Mouse (Mus musculus) frontal cortex, postnatal 14 days (tissue): ENCODE data around the gene Tlr4.

Experiments used
- DNase-seq, 2 experiments: peaks; one replicate each; pipeline ENCODE4 v3.0.0; 2022; ENCODE audit warnings: low spot score in 2 of 2

The Tlr4 gene

GRCm38 (mm10) chr4:66900126-66900525 is 72.7 kb downstream of the Tlr4 start:
- DNase-seq, result no peak

DNA sequence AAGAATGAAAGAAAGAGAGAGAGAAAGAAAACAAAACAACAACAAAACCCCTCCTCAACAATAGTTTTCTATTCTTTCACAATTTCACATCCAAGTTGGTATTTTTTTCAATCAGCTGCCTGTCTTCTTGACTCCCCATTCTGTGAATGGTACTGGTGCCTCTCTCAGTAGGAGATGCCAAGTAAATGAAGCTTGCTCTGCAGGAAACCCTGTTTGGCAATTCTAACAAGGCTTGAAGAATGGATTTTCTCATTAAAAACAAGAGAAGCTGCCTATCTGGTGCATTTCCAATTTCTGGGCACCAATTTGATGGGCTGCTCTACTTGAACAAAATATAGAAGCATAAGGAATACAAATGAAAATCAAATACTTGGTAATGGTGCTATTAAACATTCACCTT is 74.1 kb downstream of the Tlr4 start:
- no peak for DNase-seq

DNA sequence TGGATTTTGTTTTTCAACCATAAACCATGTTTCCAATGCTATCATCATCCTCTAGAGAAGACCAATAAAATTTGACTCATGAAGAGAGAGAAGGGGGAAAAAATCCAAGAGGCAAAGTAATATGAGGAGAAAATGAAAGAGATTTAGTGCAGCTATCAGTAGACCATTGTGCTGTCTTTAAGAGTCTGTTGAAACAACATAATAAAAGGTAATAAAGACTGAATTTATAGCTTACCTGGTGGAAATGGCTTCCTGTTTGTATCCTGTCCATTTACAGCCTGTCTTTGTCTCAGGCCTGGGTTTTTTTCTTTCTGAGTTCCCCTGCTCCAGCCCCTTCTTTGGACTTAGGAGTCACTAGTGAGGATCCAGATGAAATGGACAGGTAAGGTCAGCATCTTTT is 81.0 kb downstream of the Tlr4 start:
- DNase-seq, result no peak

DNA sequence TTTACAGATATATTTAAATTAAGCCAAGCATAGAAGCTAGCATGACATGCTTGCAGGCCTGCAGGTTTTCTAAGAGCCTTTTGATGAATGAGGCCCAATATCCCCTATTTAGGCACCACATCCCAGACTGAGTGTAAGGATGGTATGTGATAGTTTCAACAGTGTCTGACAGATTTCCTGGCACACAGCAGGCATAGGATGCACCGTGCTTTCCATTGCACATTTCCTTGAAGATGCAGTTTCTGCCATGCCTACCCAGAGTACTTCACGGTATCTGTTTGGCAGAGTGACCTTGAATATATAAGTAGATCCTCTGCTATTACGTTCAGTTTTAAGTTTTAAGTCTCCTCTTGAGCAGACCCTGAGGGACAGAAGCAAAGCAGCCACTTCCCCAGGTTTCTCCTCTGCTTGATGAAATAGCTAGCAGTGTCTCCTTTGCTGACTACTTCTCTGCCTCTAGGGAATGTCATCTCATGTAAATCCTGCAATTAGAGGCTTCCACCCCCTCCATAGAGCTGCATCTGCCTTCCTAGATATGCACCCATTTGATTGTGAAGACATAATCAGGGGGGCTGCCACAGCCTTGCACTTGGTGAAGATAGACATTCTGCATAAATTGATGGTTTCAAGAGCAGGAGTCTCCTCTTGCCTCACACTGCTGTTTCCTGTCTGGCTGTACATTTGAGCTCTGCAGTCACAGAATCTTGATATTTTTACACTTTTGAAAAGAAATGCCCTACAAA is 92.4 kb downstream of the Tlr4 start:
- no peak for DNase-seq

DNA sequence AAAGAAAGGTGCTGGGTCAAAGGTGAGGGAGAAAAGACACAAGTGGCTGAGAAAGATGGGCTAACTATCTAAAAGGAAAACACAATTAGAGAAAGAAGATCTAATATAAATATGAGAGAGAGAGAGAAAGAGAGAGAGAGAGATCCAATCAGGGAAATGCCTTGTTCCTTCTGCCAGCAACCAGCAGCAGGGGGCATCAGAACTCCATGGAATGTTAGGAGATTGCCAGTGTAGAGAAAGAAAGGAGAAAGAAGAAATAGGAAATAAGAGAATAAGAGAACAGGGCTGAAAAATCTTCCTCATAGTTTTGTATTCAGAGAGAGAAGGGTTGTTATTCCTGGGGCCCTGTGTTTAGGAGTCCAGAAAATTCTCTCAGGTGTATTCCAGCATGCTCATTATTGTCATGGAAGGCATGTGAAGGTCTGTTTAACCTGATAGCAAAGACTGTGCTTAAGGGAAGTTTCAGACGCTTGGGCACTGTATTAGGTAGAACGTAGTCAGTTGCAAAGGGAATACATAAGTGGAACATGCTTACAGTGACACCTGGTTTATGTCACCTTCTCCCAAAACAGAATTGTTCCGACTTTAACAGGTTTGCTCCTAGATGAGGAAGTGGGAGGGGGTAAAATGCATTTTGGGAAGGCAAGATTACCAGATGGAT is 96.4 kb downstream of the Tlr4 start:
- DNase-seq, result peak; percentile 13 to 65

DNA sequence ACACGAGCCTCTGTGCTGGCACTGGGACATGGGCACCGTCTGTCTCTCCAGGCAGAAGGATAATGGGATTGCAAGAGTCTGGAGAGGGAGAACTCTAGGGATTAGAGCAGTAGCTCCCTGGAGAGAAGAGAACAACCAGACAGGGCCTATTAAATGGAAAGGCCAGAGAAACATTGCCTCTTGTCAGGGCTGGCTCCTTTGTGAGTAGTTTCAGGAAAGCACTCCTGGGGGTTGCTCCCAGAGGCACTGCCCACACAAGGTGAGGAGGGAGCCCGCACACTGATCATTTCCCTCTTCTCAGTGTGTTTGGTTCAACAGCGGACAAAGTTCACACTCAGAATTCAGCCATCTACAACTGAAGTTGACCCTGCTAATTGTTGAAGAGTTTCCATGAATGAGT is 98.7 kb downstream of the Tlr4 start:
- DNase-seq, result no peak

GRCm38 (mm10) chr4:66927537-66928088 is 100.2 kb downstream of the Tlr4 start:
- DNase-seq, result no peak

DNA sequence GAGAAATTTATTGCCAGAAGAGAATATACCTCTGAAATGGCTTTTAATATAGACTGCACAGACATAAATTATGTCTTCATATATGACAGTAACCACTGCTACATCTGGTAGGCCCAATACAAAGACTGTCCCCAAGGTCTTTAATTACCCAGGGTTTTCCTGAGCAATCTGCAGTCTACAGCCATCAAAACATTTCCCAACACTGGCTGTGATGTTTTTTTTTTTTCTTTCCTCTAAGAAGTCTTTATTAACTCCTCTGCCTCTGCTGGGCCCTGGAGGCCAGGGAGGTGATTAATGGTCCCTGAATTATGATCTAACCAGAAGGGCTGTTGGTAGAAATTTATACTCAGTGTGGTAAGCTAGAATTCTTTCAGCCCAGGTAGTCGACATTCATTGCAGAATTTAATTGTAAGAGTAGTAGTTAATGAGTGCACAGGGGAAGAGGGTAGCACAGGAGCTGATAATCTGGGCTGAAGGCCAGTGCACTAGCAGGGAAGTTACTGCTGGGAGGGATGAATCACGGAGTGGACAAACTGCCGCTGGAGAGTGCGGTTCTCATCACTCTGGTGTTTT is 111.2 kb downstream of the Tlr4 start:
- no peak for DNase-seq

- no peak for DNase-seq
Observed at GRCm38 (mm10) chr4:66941894-66942293, 114.5 kb downstream of the Tlr4 start.

- no peak for DNase-seq
Observed at GRCm38 (mm10) chr4:66943699-66944098, 116.3 kb downstream of the Tlr4 start.

GRCm38 (mm10) chr4:66947657-66948056 is 120.3 kb downstream of the Tlr4 start:
- no peak for DNase-seq

- DNase-seq, result no peak
Observed at GRCm38 (mm10) chr4:66974918-66975317, 147.5 kb downstream of the Tlr4 start.
